Mouse (Mus musculus) intestine, embryonic 16.5 days (tissue): ENCODE results near the gene Gm26620. TPM values are rescaled to one million over a fixed set of nuclear protein-coding genes. Genes with fewer than 3 reads are reported as not detected.

Experiments used
- polyA plus RNA-seq: library from polyadenylated mRNA; unstranded; fragments of >200 nt; fragmentation: Nextera tagmentation; extraction: Ambion mirVana; gene quantifications from 2 replicates; pipeline ENCODE4 v1.2.1, GENCODE M21; 2015

Gene Gm26620
- polyA plus RNA-seq, 1 experiment from 2014 or later, result 2.4 TPM

Other genes with a start within 250 kb of the Gm26620 start
- gene Olfml2b, start 240.5 kb upstream of the Gm26620 start, polyA plus RNA-seq, result 17.0 and 17.2 TPM in 2 replicates
- 8.0 and 8.4 TPM in 2 replicates for gene Atf6, start 17.3 kb upstream of the Gm26620 start, polyA plus RNA-seq
- 84.6 and 89.8 TPM in 2 replicates for gene Dusp12, start 475 bp downstream of the Gm26620 start, polyA plus RNA-seq
- 0.27 TPM in 1 of 2 replicates, not detected in the other for gene Fcrlb, start 27.9 kb downstream of the Gm26620 start, polyA plus RNA-seq
- 0.10 TPM in 1 of 2 replicates, not detected in the other for gene Fcrla, start 42.5 kb downstream of the Gm26620 start, polyA plus RNA-seq
- 1.5 and 2.2 TPM in 2 replicates for gene Fcgr2b, start 91.5 kb downstream of the Gm26620 start, polyA plus RNA-seq
- 1.4 and 1.8 TPM in 2 replicates for gene Fcgr4, start 133.9 kb downstream of the Gm26620 start, polyA plus RNA-seq
- gene Fcgr3, start 179.9 kb downstream of the Gm26620 start, polyA plus RNA-seq, result 15.3 and 15.9 TPM in 2 replicates
- 1.6 and 2.1 TPM in 2 replicates for gene Cfap126, start 228.9 kb downstream of the Gm26620 start, polyA plus RNA-seq